8 mouse cellular contexts compared by ENCODE assay signal in genomic region chr15:103185462-103186198, GRCm38 (mm10). TPM values are rescaled to one million over a fixed set of nuclear protein-coding genes. Genes with fewer than 3 reads are reported as not detected.
DNase-seq lines count a peak whose midpoint lies in the region; ATAC-seq and TF ChIP-seq lines count a peak whose summit lies in the region.

No protein-coding gene starts in this region.

- H3K9ac ChIP-seq in lung, postnatal 0 days (replicated peaks; ENCODE audit: low read depth) = no peak overlapping the region

- no peak overlapping the region for H3K4me3 ChIP-seq in lung, postnatal 0 days (ENCODE audit: low read depth, low read length)
- no peak overlapping the region for H3K4me3 ChIP-seq in small intestine, adult 2 months (ENCODE audit: low read depth, low read length)

- H3K9me3 ChIP-seq in lung, postnatal 0 days (ENCODE audit: low read length) = no peaks in the 10 kb centered on the region

- H3K27ac ChIP-seq in lung, postnatal 0 days (ENCODE audit: low read length) = no peak overlapping the region
- H3K27ac ChIP-seq in small intestine, adult 2 months (ENCODE audit: insufficient read depth, low read depth, low read length) = no peak overlapping the region

- TF ChIP-seq POLR2A in small intestine, adult 2 months (IDR thresholded peaks at IDR 0.05; ENCODE audit: low read depth, low read length) = no peak

- peak; percentile 61 to 85 for DNase-seq in adrenal gland, adult (ENCODE audit: inconsistent age in 2 of 2, low spot score in 1 of 2)
- DNase-seq in adrenal gland, adult 8-10 months = no peak
- DNase-seq in ovary, postnatal 14 days (ENCODE audit: low spot score) = peak; percentile 48
- no peak for DNase-seq in ovary, postnatal 10 days (ENCODE audit: low spot score)
- peak; percentile 72 for DNase-seq in embryo, embryonic 10.5 days (ENCODE audit: low spot score)
- peak; percentile 56 for DNase-seq in induced T-regulatory cell, adult 2 months (ENCODE audit: low read depth)
- peak; percentile 65 for DNase-seq in lung, postnatal 0 days (ENCODE audit: low spot score)

- H3K4me1 ChIP-seq in lung, postnatal 0 days (ENCODE audit: insufficient read depth, low read depth, low read length) = peaks cover 6% of the 10 kb centered on the region; the same call in 1 of the 2 replicates
- peaks cover 10% of the 10 kb centered on the region for H3K4me1 ChIP-seq in small intestine, adult 2 months (ENCODE audit: control insufficient read depth, insufficient read depth, insufficient read length, low read length)

- no peak overlapping the region for H3K4me2 ChIP-seq in lung, postnatal 0 days (replicated peaks; ENCODE audit: low read depth, low read length)

- 44% methylated on average over 19 of the region's 19 CpGs for WGBS in lung, postnatal 0 days
- 41% methylated on average over 19 of the region's 19 CpGs for WGBS in small intestine, adult 2 months

- no peak for TF ChIP-seq EP300 in lung, postnatal 0 days (IDR thresholded peaks at IDR 0.05)

- H3K27me3 ChIP-seq in lung, postnatal 0 days (replicated peaks; ENCODE audit: insufficient read depth, low read length) = 0 out of 2 replicates have a peak, but pooled peaks cover 6% of the 10 kb centered on the region
- H3K27me3 ChIP-seq in small intestine, adult 2 months (ENCODE audit: control insufficient read depth, insufficient read depth, low read length) = peaks cover 13% of the 10 kb centered on the region

- TF ChIP-seq CTCF in lung, postnatal 0 days (IDR thresholded peaks at IDR 0.05) = peak; percentile 82
- peak; percentile 55; the same call in 1 of the 2 replicates for TF ChIP-seq CTCF in small intestine, adult 2 months (IDR thresholded peaks at IDR 0.05; ENCODE audit: extremely low read depth, insufficient read length, insufficient replicate concordance, low read depth, low read length)

- H3K36me3 ChIP-seq in lung, postnatal 0 days (ENCODE audit: insufficient read depth, low read length) = no peaks in the 10 kb centered on the region
- H3K36me3 ChIP-seq in small intestine, adult 2 months (ENCODE audit: control insufficient read depth, insufficient read depth, low read length) = no peaks in the 10 kb centered on the region

- 0 out of 2 replicates have a peak, but pooled peaks have one; percentile 25 for ATAC-seq in lung, postnatal 0 days

RNA-seq across cellular contexts. Expression of gene Smug1, which starts 18.7 kb away (rescaled TPM):
- 10 to 100 TPM; 14.3 to 22.9 (median 15.7) TPM for total RNA-seq in adrenal gland, adult 8-10 months (2022)
- polyA plus RNA-seq in lung, postnatal 0 days (2015; fragmentation: Nextera tagmentation; extraction: Ambion mirVana) = 10.5 and 12.2 TPM in 2 replicates
- 9.1 and 9.8 TPM in 2 replicates for polyA plus RNA-seq in small intestine, adult 2 months (2012; rRNA removed)

RNA-seq across cellular contexts. Expression of gene Cbx5, which starts 54.0 kb away (rescaled TPM):
- total RNA-seq in adrenal gland, adult 8-10 months (2022) = 100 to 1,000 TPM in 1 of 4 experiments, 10 to 100 TPM in 3; 74.3 to 104 (median 93.3) TPM
- polyA plus RNA-seq in lung, postnatal 0 days (2015; fragmentation: Nextera tagmentation; extraction: Ambion mirVana) = 27.8 and 29.4 TPM in 2 replicates
- 1.5 and 2.8 TPM in 2 replicates for polyA plus RNA-seq in small intestine, adult 2 months (2012; rRNA removed)

RNA-seq across cellular contexts. Expression of gene Hnrnpa1, which starts 54.6 kb away (rescaled TPM):
- total RNA-seq in adrenal gland, adult 8-10 months (2022) = 100 to 1,000 TPM; 151 to 278 (median 211) TPM
- polyA plus RNA-seq in lung, postnatal 0 days (2015; fragmentation: Nextera tagmentation; extraction: Ambion mirVana) = 200 and 211 TPM in 2 replicates
- polyA plus RNA-seq in small intestine, adult 2 months (2012; rRNA removed) = 12.0 and 29.5 TPM in 2 replicates

Comparison
In these comparisons a context has a peak if more than half of its experiments do, and no peak if none do; other contexts are left out.
1. DNase-seq: peak in adrenal gland, adult (2 of 2), ovary, postnatal 14 days (single experiment), embryo, embryonic 10.5 days (single experiment), induced T-regulatory cell, adult 2 months (single experiment) and lung, postnatal 0 days (single experiment); none in adrenal gland, adult 8-10 months (single experiment) and ovary, postnatal 10 days (single experiment).